Mouse (Mus musculus) midbrain, embryonic 15.5 days (tissue): Measurements from ENCODE around the gene Micu1. TPM values are rescaled to one million over a fixed set of nuclear protein-coding genes. Genes with fewer than 3 reads are reported as not detected.

Experiments used
- ATAC-seq: fragments of 200-750 bp; cut with Nextera tagmentation; replicated peaks from 2 replicates; pipeline ENCODE4 v1.8.0; 2017; ENCODE audit warnings: moderate TSS enrichment
- H3K27ac ChIP-seq: fragments of 300-500 bp; sonication (generic); 2 replicates; pipeline ENCODE4 v1.5.1; 2015; ENCODE audit warnings: mild to moderate bottlenecking, inconsistent platforms
- H3K27me3 ChIP-seq: fragments of 300-500 bp; sonication (generic); replicated peaks from 2 replicates; pipeline ENCODE4 v1.6.1; 2015; ENCODE audit warnings: inconsistent platforms
- H3K36me3 ChIP-seq: fragments of 300-500 bp; sonication (generic); replicated peaks from 2 replicates; pipeline ENCODE4 v1.6.1; 2015; ENCODE audit warnings: inconsistent platforms
- H3K4me1 ChIP-seq: fragments of 300-500 bp; sonication (generic); 2 replicates; pipeline ENCODE4 v1.6.1; 2015; ENCODE audit warnings: inconsistent platforms
- H3K4me2 ChIP-seq: fragments of 300-500 bp; sonication (generic); 2 replicates; pipeline ENCODE4 v1.6.1; 2015; ENCODE audit warnings: inconsistent platforms, mild to moderate bottlenecking, moderate library complexity
- H3K4me3 ChIP-seq: fragments of 300-500 bp; sonication (generic); 2 replicates; pipeline ENCODE4 v1.5.1; 2015; ENCODE audit warnings: mild to moderate bottlenecking, inconsistent platforms
- H3K9ac ChIP-seq: fragments of 300-500 bp; sonication (generic); 2 replicates; pipeline ENCODE4 v1.6.1; 2015; ENCODE audit warnings: mild to moderate bottlenecking, inconsistent platforms
- H3K9me3 ChIP-seq: fragments of 300-500 bp; sonication (generic); 2 replicates; pipeline ENCODE4 v1.6.1; 2016; ENCODE audit warnings: inconsistent platforms
- WGBS: fragments of 180-500 bp; shearing (Covaris S2); methylation state at CpG from one replicate; pipeline ENCODE4 v1.1.7; 2015; ENCODE audit warnings: mixed read lengths; 5-methylcytosine and 5-hydroxymethylcytosine counted together
- polyA plus RNA-seq: library from polyadenylated mRNA; unstranded; fragments of >200 nt; fragmentation: Nextera tagmentation; extraction: Ambion mirVana; gene quantifications from 2 replicates; pipeline ENCODE4 v1.2.1, GENCODE M21; 2015

The Micu1 gene
- polyA plus RNA-seq, 1 experiment from 2014 or later, result 76.3 TPM

DNA sequence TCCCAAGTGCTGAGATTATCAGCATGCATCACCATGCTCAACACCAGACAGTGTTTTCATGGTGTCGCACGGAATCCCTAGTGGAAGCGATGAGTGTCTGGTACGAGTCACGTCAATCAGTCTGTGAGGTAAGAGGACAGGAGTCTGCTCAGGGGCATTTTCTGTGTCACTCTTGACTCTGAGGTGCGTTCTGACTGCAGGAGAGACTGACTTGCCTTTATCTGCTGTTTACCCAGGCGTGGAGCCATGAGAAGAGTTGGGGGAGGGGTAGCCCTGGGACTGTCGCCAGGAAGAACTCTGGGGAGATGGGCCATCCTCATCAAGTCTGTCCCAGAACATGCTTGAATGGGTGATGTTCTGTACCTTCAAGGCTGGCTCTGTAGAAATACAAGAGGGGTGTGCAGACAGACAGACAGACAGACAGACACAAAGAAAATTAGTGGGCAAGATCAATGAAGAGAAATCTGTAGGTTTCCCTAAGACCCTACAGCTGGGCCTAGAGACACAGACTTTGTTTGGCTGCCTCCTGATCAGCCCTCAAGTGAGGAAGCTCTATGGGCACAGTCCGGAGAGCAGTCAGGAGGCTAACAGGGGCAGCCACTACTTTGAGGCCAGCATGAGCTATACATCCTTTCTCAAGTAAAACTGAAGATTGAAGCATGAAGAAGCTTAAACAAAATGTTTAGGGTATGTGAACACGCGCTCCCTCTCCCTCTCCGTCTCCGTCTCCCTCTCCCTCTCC, 97.2 kb downstream of the Micu1 start:
- ATAC-seq, result no peak; the same call in 1 of the 2 replicates
- Histone ChIP-seq H3K4me2 (no peak overlapping the region), H3K36me3 (no peaks in the 10 kb centered on the region), H3K27me3 (no peaks in the 10 kb centered on the region), H3K9ac (no peak overlapping the region), H3K4me1 (peaks cover 9% of the 10 kb centered on the region), H3K4me3 (no peak overlapping the region), H3K9me3 (no peaks in the 10 kb centered on the region), H3K27ac (0 out of 2 replicates have a peak overlapping the region, but pooled peaks have one; percentile 23)
- WGBS, result 43% methylated on average over 13 of the region's 13 CpGs

DNA sequence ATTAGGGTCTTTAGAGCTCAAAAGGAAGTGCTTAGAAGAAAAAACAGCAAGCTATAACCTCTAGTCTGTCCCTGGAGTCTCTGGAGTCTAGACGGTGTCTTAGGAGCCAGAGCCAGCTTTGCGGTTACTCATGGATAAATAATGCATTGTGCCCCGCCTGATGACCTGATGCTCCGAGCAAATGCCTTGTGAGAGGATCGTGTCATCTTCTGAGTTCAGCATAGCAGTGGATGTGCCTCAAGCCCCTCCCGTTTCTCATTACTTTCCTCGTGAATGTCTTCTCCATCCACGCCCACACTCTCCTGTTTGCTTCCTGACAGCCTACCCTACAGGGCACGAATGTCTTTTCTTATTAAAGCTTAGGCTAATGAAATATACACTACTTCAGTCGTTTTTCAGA, 97.9 kb downstream of the Micu1 start:
- H3K4me1 ChIP-seq, result peaks cover 9% of the 10 kb centered on the region
- H3K9me3 ChIP-seq, result no peaks in the 10 kb centered on the region
- no peaks in the 10 kb centered on the region for H3K36me3 ChIP-seq
- peak; percentile 58; the same call in 1 of the 2 replicates for ATAC-seq
- H3K27ac ChIP-seq, result peak overlapping the region; percentile 6
- H3K9ac ChIP-seq, result no peak overlapping the region
- no peak overlapping the region for H3K4me2 ChIP-seq
- H3K4me3 ChIP-seq, result no peak overlapping the region
- WGBS, result 23% methylated on average over 10 of the region's 10 CpGs
- H3K27me3 ChIP-seq, result no peaks in the 10 kb centered on the region

DNA sequence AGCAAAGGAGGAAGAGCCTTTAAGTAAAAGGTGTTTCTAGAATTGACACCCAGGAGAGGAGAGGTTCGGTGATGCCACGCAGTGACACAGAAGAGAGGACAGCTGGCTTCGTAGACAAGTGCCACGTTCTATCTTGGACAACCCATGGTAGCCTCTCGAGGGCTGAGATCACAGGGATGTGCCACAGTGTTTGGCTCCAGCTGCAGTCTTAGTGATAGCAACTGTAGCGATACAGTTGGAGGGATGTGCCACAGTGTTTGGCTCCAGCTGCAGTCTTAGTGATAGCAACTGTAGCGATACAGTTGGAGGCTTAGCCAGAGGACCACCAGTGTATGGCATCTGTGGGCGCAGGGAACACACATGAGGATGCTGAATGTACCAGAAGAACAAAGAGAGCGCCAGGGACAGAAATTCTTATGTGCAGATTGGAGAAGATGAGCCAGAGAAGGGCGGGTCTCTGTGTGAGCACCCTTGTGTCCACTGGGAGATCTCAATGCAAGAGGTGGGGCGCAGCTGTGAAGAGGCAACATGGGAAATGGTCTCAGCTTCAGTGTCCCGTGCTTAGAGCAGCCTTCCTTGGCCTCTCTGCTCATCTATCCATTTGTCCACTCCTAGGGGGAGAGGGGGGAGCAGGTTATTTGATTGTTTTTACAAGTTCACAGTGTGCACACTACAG, 98.7 kb downstream of the Micu1 start:
- Histone ChIP-seq H3K4me1 (peaks cover 9% of the 10 kb centered on the region), H3K9ac (no peak overlapping the region), H3K36me3 (no peaks in the 10 kb centered on the region), H3K27me3 (no peaks in the 10 kb centered on the region), H3K27ac (peak overlapping the region; percentile 6; the same call in 1 of the 2 replicates), H3K4me3 (no peak overlapping the region), H3K9me3 (no peaks in the 10 kb centered on the region), H3K4me2 (no peak overlapping the region)
- peak; percentile 34 for ATAC-seq
- WGBS, result 90% methylated on average over 12 of the region's 12 CpGs

DNA sequence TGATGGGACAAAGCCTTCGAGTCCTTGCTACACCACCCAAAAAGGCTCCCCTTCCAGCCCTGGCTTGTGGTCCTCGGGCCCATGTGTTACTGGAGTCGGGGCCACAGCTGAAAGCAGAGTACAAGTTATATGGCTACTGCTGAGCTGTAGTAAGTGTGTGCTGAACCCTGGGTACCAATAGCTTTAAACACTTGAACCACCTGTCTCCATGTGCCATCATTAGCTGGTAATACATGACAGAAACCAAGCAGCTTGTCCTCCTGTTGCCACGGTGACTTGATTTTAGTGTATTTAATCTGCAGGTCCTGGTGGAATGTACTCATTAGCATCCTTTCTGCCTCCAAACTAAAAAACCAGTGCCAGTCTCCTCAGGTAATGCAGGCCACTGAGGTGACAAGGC, 106.4 kb downstream of the Micu1 start:
- peak overlapping the region; percentile 54 for H3K27ac ChIP-seq
- 82% methylated on average over 4 of the region's 4 CpGs for WGBS
- peak; percentile 51 for ATAC-seq

DNA sequence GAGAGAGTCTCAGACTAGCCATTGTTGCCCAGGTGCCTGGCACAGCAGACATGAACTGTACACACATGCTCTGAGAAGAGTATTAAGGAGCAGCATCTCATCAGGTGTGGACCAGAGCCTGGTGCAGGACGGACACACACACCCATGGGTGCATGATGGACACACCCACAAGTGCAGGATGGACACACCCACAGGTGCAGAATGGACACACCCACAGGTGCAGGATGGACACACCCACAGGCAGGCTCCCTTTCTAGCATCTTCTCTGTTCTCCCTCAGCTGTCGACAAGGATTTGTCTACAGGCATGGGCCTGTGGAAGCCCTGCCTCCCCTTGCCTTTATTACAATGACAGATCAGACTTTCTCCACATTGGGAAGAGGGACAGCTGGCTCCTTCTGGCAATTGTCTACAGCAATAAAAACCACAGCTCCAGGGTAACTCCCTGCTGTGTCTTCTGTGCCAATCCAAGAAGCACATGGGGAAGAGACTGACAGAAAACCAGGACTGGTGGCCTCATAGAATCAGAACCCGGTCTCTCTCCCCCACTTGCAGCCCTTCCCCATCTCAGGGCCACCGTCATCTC, 107.8 kb downstream of the Micu1 start:
- H3K4me3 ChIP-seq, result no peak overlapping the region
- H3K9me3 ChIP-seq, result no peaks in the 10 kb centered on the region
- H3K36me3 ChIP-seq, result no peaks in the 10 kb centered on the region
- H3K4me2 ChIP-seq, result no peak overlapping the region
- 81% methylated on average over 4 of the region's 4 CpGs for WGBS
- H3K27me3 ChIP-seq, result no peaks in the 10 kb centered on the region
- ATAC-seq, result no peak
- H3K27ac ChIP-seq, result no peak overlapping the region
- no peak overlapping the region for H3K9ac ChIP-seq
- peaks cover 12% of the 10 kb centered on the region; the same call in 1 of the 2 replicates for H3K4me1 ChIP-seq

More for the DNA sequence above, 106.4 kb downstream of the Micu1 start:
- Histone ChIP-seq H3K36me3 (no peaks in the 10 kb centered on the region), H3K27me3 (no peaks in the 10 kb centered on the region), H3K4me1 (peaks cover 12% of the 10 kb centered on the region; the same call in 1 of the 2 replicates), H3K9ac (no peak overlapping the region), H3K4me2 (no peak overlapping the region), H3K4me3 (no peak overlapping the region), H3K9me3 (no peaks in the 10 kb centered on the region)

DNA sequence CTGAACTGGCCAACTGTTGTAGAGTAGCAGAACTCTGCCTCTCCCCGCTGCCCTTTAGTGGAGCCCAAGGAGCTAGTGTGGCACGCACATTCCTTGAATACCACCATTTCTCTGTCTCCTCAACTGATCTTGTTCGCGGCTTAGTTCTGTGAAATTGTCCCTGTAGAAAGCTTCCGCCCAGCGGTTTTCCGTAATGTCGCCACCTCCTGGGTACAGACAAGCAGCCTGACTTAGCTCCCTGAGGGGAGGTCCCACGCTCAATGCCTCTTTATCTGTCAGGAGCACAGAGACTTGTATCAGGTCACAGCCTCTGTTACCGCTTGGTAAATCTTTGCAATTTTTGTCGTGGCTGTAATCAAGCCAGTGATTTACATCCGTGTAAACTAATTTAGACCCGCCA, 110.7 kb downstream of the Micu1 start:
- Histone ChIP-seq H3K27me3 (no peaks in the 10 kb centered on the region), H3K4me1 (peaks cover 16% of the 10 kb centered on the region; the same call in 1 of the 2 replicates), H3K27ac (no peak overlapping the region), H3K9ac (no peak overlapping the region), H3K4me3 (no peak overlapping the region), H3K36me3 (no peaks in the 10 kb centered on the region), H3K4me2 (no peak overlapping the region), H3K9me3 (no peaks in the 10 kb centered on the region)
- WGBS, result 24% methylated on average over 13 of the region's 13 CpGs
- ATAC-seq, result no peak

DNA sequence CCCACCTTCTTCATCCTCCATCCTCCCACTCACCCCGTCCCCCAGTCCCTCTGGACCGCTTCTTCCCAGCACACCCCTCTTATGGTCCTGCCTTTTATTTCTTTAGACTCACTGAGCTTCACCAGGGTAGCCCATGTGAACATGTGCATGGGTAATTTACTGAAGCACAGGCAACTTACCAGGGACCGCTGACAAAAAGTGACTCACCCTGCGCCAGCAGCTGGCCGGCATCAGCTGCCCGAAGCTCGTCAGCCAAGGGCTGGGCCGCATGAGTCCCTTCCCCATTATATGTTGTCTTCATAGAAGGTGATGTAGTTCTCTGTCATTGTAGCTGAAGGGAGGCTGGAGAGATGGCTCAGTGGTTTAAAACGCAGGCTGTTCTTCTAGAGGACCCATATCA, 111.5 kb downstream of the Micu1 start:
- Histone ChIP-seq H3K27me3 (no peaks in the 10 kb centered on the region), H3K4me3 (no peak overlapping the region), H3K27ac (no peak overlapping the region), H3K9ac (no peak overlapping the region), H3K36me3 (no peaks in the 10 kb centered on the region), H3K4me1 (peaks cover 11% of the 10 kb centered on the region; the same call in 1 of the 2 replicates), H3K9me3 (no peaks in the 10 kb centered on the region), H3K4me2 (no peak overlapping the region)
- no peak for ATAC-seq
- 90% methylated on average over 9 of the region's 9 CpGs for WGBS

DNA sequence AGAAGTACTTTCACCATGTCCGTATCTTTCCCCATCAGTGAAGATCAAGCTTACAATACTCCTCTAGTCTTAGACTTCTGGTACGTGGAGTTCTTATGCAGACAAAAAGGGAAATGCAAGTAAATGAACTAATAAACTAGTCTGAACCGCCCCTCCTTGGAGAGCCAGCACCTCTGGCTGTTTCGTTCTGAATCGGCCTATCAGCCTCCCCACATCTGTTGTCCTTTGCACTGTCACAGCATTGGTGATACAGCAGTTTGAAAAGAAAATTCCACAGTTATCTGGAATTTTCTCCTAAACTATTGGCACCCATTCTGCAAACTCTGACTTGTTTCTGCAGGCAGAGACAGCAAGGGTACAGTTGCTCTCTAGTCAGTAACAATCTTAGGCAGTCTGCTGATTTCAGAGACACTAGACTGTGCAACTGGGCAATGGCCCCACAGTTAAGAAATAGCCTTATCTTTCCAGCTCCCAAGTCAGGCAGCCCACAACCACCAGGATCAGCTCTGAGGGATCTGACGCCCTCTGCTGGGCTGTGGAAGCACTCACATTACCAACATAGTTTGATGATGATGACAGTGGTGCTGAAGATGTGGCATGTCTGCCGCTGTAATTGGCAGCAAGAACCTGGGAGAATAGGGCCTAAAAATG, 112.4 kb downstream of the Micu1 start:
- Histone ChIP-seq H3K9me3 (no peaks in the 10 kb centered on the region), H3K4me1 (peaks cover 7% of the 10 kb centered on the region; the same call in 1 of the 2 replicates), H3K27ac (no peak overlapping the region), H3K4me3 (no peak overlapping the region), H3K27me3 (no peaks in the 10 kb centered on the region), H3K9ac (no peak overlapping the region), H3K36me3 (no peaks in the 10 kb centered on the region), H3K4me2 (no peak overlapping the region)
- WGBS, result 78% methylated on average over 7 of the region's 7 CpGs
- ATAC-seq, result no peak

DNA sequence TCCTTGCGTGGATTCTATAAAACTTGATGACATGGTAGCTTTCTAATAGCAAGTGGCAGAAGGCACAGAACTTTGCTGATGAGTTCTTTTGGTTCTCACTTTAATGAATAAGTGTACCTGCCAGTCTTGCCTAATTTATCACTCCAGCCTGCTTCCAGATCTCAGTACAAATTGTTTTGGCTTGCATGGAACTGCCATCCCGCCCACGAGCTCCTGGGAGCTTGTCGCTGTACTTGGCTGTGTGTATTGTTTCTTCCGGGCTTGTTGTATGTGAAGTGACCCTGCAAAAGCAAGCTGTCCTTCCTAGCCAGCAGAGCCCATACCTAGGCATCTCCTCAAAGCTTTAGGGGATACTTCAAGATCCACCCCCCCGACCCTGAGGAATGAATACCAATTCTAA, 114.3 kb downstream of the Micu1 start:
- Histone ChIP-seq H3K9me3 (no peaks in the 10 kb centered on the region), H3K4me3 (no peak overlapping the region), H3K36me3 (no peaks in the 10 kb centered on the region), H3K4me2 (no peak overlapping the region), H3K27me3 (no peaks in the 10 kb centered on the region), H3K9ac (no peak overlapping the region), H3K27ac (no peak overlapping the region), H3K4me1 (peaks cover 7% of the 10 kb centered on the region; the same call in 1 of the 2 replicates)
- no peak for ATAC-seq
- 79% methylated on average over 6 of the region's 6 CpGs for WGBS

DNA sequence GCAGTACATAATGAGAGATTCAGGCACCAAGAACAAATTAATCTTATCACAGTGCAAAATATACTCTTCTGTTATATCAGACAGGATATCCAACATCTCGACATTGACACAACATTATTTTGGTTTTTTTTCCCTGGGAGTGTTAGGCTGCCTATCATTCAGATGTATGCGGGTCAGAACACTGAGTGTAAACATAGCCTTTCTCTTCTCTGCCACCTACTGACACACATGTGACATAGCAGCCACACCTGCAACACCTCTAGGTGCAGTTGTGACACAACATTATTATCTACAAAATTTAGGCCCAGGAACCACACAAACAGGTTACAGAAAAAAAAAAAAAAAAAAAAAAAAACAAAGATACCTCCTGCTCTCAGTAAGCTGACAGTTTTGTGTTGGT, 115.3 kb downstream of the Micu1 start:
- no peaks in the 10 kb centered on the region for H3K27me3 ChIP-seq
- H3K9me3 ChIP-seq, result no peaks in the 10 kb centered on the region
- H3K4me3 ChIP-seq, result no peak overlapping the region
- H3K4me1 ChIP-seq, result peaks cover 7% of the 10 kb centered on the region; the same call in 1 of the 2 replicates
- 33% methylated on average over 2 of the region's 2 CpGs for WGBS
- no peak overlapping the region for H3K9ac ChIP-seq
- H3K27ac ChIP-seq, result no peak overlapping the region
- no peak overlapping the region for H3K4me2 ChIP-seq
- peak; percentile 51 for ATAC-seq
- H3K36me3 ChIP-seq, result no peaks in the 10 kb centered on the region

DNA sequence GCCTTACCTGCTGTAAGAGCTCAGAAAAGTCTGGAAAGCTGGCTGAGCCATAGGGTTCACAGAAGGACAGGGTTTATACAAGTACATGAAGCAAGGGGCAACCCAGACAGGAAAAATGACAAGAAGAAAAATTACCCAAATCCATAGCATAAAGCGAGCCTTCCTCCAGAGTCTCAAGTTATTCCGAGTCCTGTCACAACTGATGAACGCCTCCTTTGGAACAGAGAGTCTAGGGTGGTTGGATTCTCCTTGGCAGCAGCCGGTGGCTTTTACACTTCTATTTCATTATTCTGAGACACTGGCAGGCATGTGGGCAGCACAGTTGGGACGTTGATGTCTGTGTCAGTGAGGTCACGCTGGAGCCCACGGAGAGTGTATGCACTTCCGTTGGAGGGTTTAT, 115.7 kb downstream of the Micu1 start:
- H3K9me3 ChIP-seq, result no peaks in the 10 kb centered on the region
- H3K4me2 ChIP-seq, result no peak overlapping the region
- no peak overlapping the region for H3K4me3 ChIP-seq
- no peaks in the 10 kb centered on the region for H3K36me3 ChIP-seq
- H3K9ac ChIP-seq, result no peak overlapping the region
- H3K4me1 ChIP-seq, result peaks cover 3% of the 10 kb centered on the region; the same call in 1 of the 2 replicates
- no peak for ATAC-seq
- H3K27ac ChIP-seq, result no peak overlapping the region
- 95% methylated on average over 8 of the region's 8 CpGs for WGBS
- no peaks in the 10 kb centered on the region for H3K27me3 ChIP-seq

DNA sequence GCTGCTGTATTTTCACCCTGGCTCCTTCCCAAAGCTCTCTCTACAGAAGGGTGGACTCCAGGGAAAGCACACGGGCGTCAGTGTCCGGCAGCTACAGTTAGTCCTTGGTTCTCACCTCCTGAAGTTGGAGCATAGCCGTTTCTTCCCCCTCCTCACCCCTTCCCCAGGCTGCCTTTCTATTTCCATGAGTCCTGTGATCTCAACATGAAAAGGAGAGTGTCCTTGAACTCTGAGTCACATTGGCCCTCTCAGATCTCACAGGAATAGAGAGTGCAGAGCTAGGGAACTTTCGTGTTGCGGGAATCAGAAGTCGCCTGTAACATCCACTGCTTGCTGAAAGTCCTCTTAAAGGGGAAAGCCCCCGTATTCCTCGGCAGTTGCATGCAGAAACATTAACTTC, 116.9 kb downstream of the Micu1 start:
- 71% methylated on average over 9 of the region's 9 CpGs for WGBS

More for the DNA sequence above, 116.9 kb downstream of the Micu1 start:
- Histone ChIP-seq H3K4me1 (peaks cover 3% of the 10 kb centered on the region; the same call in 1 of the 2 replicates), H3K4me2 (no peak overlapping the region), H3K36me3 (no peaks in the 10 kb centered on the region), H3K4me3 (no peak overlapping the region), H3K27me3 (no peaks in the 10 kb centered on the region), H3K9ac (no peak overlapping the region), H3K27ac (no peak overlapping the region), H3K9me3 (no peaks in the 10 kb centered on the region)
- ATAC-seq, result no peak
